Mouse (Mus musculus) C2C12 (cell line): ENCODE data around the gene Tbc1d22b. TPM values are rescaled to one million over a fixed set of nuclear protein-coding genes. Genes with fewer than 3 reads are reported as not detected.
"Not testable (repeated sequence)": the region's sequence is repeated elsewhere in the genome, so short reads cannot be mapped to it uniquely, and the experiment has no call there.

Experiments
- H3K27me3 ChIP-seq: one replicate; pipeline ENCODE4 v1.6.1; 2011; ENCODE audit not compliant: control insufficient read depth, insufficient read depth, insufficient read length
- H3K36me3 ChIP-seq: one replicate; pipeline ENCODE4 v1.6.1; 2011; ENCODE audit not compliant: control insufficient read depth, insufficient read depth
- H3K4me3 ChIP-seq: one replicate; pipeline ENCODE4 v1.5.1; 2011; ENCODE audit warnings: mild to moderate bottlenecking, control low read depth; ENCODE audit not compliant: poor library complexity, insufficient read depth, severe bottlenecking
- H3K79me2 ChIP-seq: one replicate; pipeline ENCODE4 v1.6.1; 2011; ENCODE audit not compliant: control insufficient read depth, insufficient read depth
- H3K79me3 ChIP-seq: one replicate; pipeline ENCODE4 v1.6.1; 2011; ENCODE audit warnings: low read depth, control low read depth
- H3ac ChIP-seq: one replicate; pipeline ENCODE3; 2011; ENCODE audit warnings: low read depth; ENCODE audit not compliant: control insufficient read depth, insufficient read length
- CEBPB ChIP-seq: IDR thresholded peaks from one replicate; pipeline ENCODE4 v1.6.1; 2011; ENCODE audit warnings: low read depth, mild to moderate bottlenecking, control low read depth, moderate library complexity
- CTCF ChIP-seq: IDR thresholded peaks from one replicate; pipeline ENCODE4 v1.5.1; 2011; ENCODE audit not compliant: control insufficient read depth, insufficient read depth, insufficient read length
- FOSL1 ChIP-seq: IDR thresholded peaks from one replicate; pipeline ENCODE4 v1.8.0; 2011; ENCODE audit warnings: mild to moderate bottlenecking, low read length; ENCODE audit not compliant: poor library complexity, insufficient read depth, severe bottlenecking
- MAX ChIP-seq: IDR thresholded peaks from one replicate; pipeline ENCODE4 v1.6.1; 2011; ENCODE audit warnings: mild to moderate bottlenecking, control low read depth
- MYOD1 ChIP-seq: IDR thresholded peaks from one replicate; pipeline ENCODE4 v1.6.1; 2011; ENCODE audit warnings: low read depth; ENCODE audit not compliant: control insufficient read depth, insufficient read length
- MYOG ChIP-seq: IDR thresholded peaks from one replicate; pipeline ENCODE4 v1.6.1; 2011; ENCODE audit not compliant: control insufficient read depth, insufficient read length; ENCODE audit errors: extremely low read depth
- USF1 ChIP-seq: IDR thresholded peaks from one replicate; pipeline ENCODE4 v1.6.1; 2011; ENCODE audit warnings: low read depth, mild to moderate bottlenecking, control low read depth, moderate library complexity
- polyA plus RNA-seq: library from polyadenylated mRNA; unstranded; fragments of >200 nt; fragmentation: generic; extraction: Trizol; gene quantifications from one replicate; pipeline ENCODE4 v1.2.1, GENCODE M21; 2012; ENCODE audit warnings: missing spikeins

The Tbc1d22b gene
- polyA plus RNA-seq, 1 experiment: 7.9 TPM

- no peak overlapping the region for H3ac ChIP-seq
- H3K36me3 ChIP-seq: no peaks in the 10 kb centered on the region
- no peaks in the 10 kb centered on the region for H3K79me3 ChIP-seq
- H3K27me3 ChIP-seq: no peaks in the 10 kb centered on the region
- TF ChIP-seq CTCF: no peak
- TF ChIP-seq MYOD1: no peak
- TF ChIP-seq MAX: no peak
- TF ChIP-seq USF1: no peak
- no peak for TF ChIP-seq FOSL1
- TF ChIP-seq MYOG: no peak
- TF ChIP-seq CEBPB: no peak
- no peak overlapping the region for H3K4me3 ChIP-seq
- H3K79me2 ChIP-seq: no peaks in the 10 kb centered on the region
Observed at GRCm38 (mm10) chr17:29601391-29601790, 51.8 kb downstream of the Tbc1d22b start.

- no peaks in the 10 kb centered on the region for H3K79me2 ChIP-seq
- no peak overlapping the region for H3ac ChIP-seq
- no peaks in the 10 kb centered on the region for H3K36me3 ChIP-seq
- no peaks in the 10 kb centered on the region for H3K79me3 ChIP-seq
- no peak overlapping the region for H3K4me3 ChIP-seq
- H3K27me3 ChIP-seq: no peaks in the 10 kb centered on the region
- no peak for TF ChIP-seq FOSL1
- no peak for TF ChIP-seq MYOD1
- TF ChIP-seq MAX: no peak
- no peak for TF ChIP-seq MYOG
- peak; percentile 68 for TF ChIP-seq CTCF
- no peak for TF ChIP-seq CEBPB
- TF ChIP-seq USF1: no peak
Observed at GRCm38 (mm10) chr17:29603283-29603682, 53.7 kb downstream of the Tbc1d22b start.

GRCm38 (mm10) chr17:29613453-29613852 is 63.9 kb downstream of the Tbc1d22b start:
- H3K27me3 ChIP-seq, H3K4me3 ChIP-seq, H3K36me3 ChIP-seq, H3ac ChIP-seq: not testable (repeated sequence)
- Histone ChIP-seq H3K79me2 (peaks cover 37% of the 10 kb centered on the region), H3K79me3 (peaks cover 32% of the 10 kb centered on the region)

- no peaks in the 10 kb centered on the region for H3K27me3 ChIP-seq
- H3ac ChIP-seq: peak within 1 kb of the TSS; percentile 97
- no peak for TF ChIP-seq FOSL1
- peaks cover 47% of the 10 kb centered on the region for H3K79me2 ChIP-seq
- peaks cover 8% of the 10 kb centered on the region for H3K36me3 ChIP-seq
- H3K79me3 ChIP-seq: peaks cover 37% of the 10 kb centered on the region
- H3K4me3 ChIP-seq: peak within 1 kb of the TSS; percentile 89
Observed at GRCm38 (mm10) chr17:29614115-29615023, 64.8 kb downstream of the Tbc1d22b start, which contains the start of the genes Rnf8 and Gm28043. Gene Rnf8, plus strand, starts transcription at chr17:29614790. Gene Gm28043, plus strand, starts transcription at chr17:29614876.

- TF ChIP-seq CEBPB: no peak
- TF ChIP-seq FOSL1: no peak
- no peak for TF ChIP-seq MYOD1
- TF ChIP-seq MYOG: no peak
- no peak for TF ChIP-seq MAX
- TF ChIP-seq USF1: no peak
- no peak for TF ChIP-seq CTCF
- peak overlapping the region; percentile 97 for H3ac ChIP-seq
- peaks cover 54% of the 10 kb centered on the region for H3K79me2 ChIP-seq
- H3K27me3 ChIP-seq: no peaks in the 10 kb centered on the region
- H3K79me3 ChIP-seq: peaks cover 37% of the 10 kb centered on the region
- peak overlapping the region; percentile 89 for H3K4me3 ChIP-seq
- peaks cover 15% of the 10 kb centered on the region for H3K36me3 ChIP-seq
Observed at GRCm38 (mm10) chr17:29615024-29615551, 65.5 kb downstream of the Tbc1d22b start.

GRCm38 (mm10) chr17:29615616-29616015 is 66.0 kb downstream of the Tbc1d22b start:
- Histone ChIP-seq H3K79me2 (peaks cover 56% of the 10 kb centered on the region), H3K4me3 (peak overlapping the region; percentile 89), H3ac (peak overlapping the region; percentile 97), H3K36me3 (peaks cover 16% of the 10 kb centered on the region), H3K79me3 (peaks cover 37% of the 10 kb centered on the region), H3K27me3 (no peaks in the 10 kb centered on the region)
- no peak for TF ChIP-seq MAX
- no peak for TF ChIP-seq CTCF
- TF ChIP-seq FOSL1: no peak
- no peak for TF ChIP-seq MYOD1
- TF ChIP-seq CEBPB: no peak
- no peak for TF ChIP-seq USF1
- no peak for TF ChIP-seq MYOG
